Mouse (Mus musculus) brain, embryonic 18.5 days (tissue): ENCODE measurements at regions not wholly inside any gene's neighbourhood (a gene's known extent, or its start where the extent isn't known, plus 50 kb on each side); places are given as distances from the start of the nearest gene placed in this dataset.

Experiments used
- DNase-seq: peaks from one replicate; pipeline ENCODE4 v3.0.0-alpha.2; 2012; ENCODE audit warnings: low read depth, low spot score

GRCm38 (mm10) chr16:5382228-5382884 lies 126.6 kb upstream of the Eef2kmt start:
- DNase-seq: no peak

GRCm38 (mm10) chr16:5380626-5381025 lies 124.8 kb upstream of the Eef2kmt start:
- no peak for DNase-seq

- DNase-seq: no peak
Observed at GRCm38 (mm10) chr16:5377001-5377400, 121.2 kb upstream of the Eef2kmt start.

GRCm38 (mm10) chr16:5374818-5375605 lies 119.2 kb upstream of the Eef2kmt start:
- DNase-seq: no peak

GRCm38 (mm10) chr16:5371175-5371893 lies 115.6 kb upstream of the Eef2kmt start:
- DNase-seq: no peak

- DNase-seq: no peak
Observed at GRCm38 (mm10) chr16:5370496-5370895, 114.7 kb upstream of the Eef2kmt start.

GRCm38 (mm10) chr16:5368897-5369558 lies 113.2 kb upstream of the Eef2kmt start:
- no peak for DNase-seq

GRCm38 (mm10) chr16:5368357-5368756 lies 112.6 kb upstream of the Eef2kmt start:
- DNase-seq: no peak

GRCm38 (mm10) chr16:5367581-5368119 lies 111.9 kb upstream of the Eef2kmt start:
- no peak for DNase-seq

GRCm38 (mm10) chr16:5366021-5366420 lies 110.2 kb upstream of the Eef2kmt start:
- no peak for DNase-seq

GRCm38 (mm10) chr16:5363007-5363570 lies 107.3 kb upstream of the Eef2kmt start:
- no peak for DNase-seq

- DNase-seq: no peak
Observed at GRCm38 (mm10) chr16:5359193-5359592, 103.4 kb upstream of the Eef2kmt start.

GRCm38 (mm10) chr16:5353881-5354280 lies 98.1 kb upstream of the Eef2kmt start:
- DNase-seq: no peak

- no peak for DNase-seq
Observed at GRCm38 (mm10) chr16:5351890-5352571, 96.2 kb upstream of the Eef2kmt start.

- DNase-seq: no peak
Observed at GRCm38 (mm10) chr16:5347151-5347550, 91.4 kb upstream of the Eef2kmt start.

- peak; percentile 12 for DNase-seq
Observed at GRCm38 (mm10) chr16:5342326-5342725, 86.5 kb upstream of the Eef2kmt start.

GRCm38 (mm10) chr16:5316271-5316670 lies 60.5 kb upstream of the Eef2kmt start:
- no peak for DNase-seq

GRCm38 (mm10) chr16:5313261-5313660 lies 57.5 kb upstream of the Eef2kmt start:
- no peak for DNase-seq

GRCm38 (mm10) chr16:5311456-5311855 lies 55.7 kb upstream of the Eef2kmt start:
- DNase-seq: no peak

GRCm38 (mm10) chr16:5310736-5311135 lies 55.0 kb upstream of the Eef2kmt start:
- no peak for DNase-seq

GRCm38 (mm10) chr16:5307761-5308160 lies 52.0 kb upstream of the Eef2kmt start:
- no peak for DNase-seq
